Mouse (Mus musculus) kidney, adult 11 months (tissue): ENCODE measurements around the gene Akr1c19.
"Not testable (repeated sequence)": the region's sequence is repeated elsewhere in the genome, so short reads cannot be mapped to it uniquely, and the experiment has no call there.

Source experiments
- DNase-seq: peaks from one replicate; pipeline ENCODE4 v3.0.0; 2022

The Akr1c19 gene

DNA sequence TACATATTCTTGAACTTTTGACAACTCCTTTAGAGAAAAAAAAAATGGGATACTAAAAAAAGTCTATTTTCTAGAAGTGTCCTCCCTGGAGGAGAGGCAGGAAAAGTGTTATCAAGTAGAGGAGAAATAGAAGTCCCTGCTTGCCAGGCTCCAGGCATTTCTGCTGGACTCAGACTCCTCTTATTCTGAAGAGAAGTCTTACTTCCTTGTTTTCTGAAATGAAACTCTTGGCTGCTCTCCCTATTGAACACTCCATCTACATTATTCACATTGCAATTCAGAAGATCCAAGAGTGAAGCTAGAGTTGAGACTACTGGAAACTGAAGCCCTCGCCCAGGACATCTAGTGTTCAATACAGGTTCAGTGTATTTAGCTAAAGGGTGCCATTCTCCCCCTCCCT lies at the start of gene Akr1c19:
Gene Akr1c19, plus strand, starts transcription at position 260 of the 400 bp plus-strand sequence.
- no peak for DNase-seq

DNA sequence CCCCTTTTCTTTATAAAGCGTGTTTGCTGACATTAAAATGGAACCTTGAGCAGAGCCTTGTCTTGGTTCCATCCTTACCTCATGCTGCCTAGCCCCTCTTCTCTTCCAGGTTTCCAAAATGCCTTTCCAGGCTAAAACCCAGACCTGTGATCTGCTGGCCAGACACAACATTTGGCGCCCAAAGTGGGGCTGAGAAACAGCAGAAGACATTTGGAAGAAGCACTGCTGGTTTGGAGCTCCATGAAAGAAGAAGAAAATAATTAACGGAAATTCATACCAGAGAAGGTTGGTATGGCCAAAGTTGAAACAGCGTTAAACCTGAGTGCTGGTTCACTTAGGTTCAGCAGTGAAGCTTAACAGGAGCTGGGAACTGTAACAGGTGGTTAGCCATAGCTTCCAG lies 47.2 kb upstream of the Akr1c19 start:
- not testable (repeated sequence) for DNase-seq

DNA sequence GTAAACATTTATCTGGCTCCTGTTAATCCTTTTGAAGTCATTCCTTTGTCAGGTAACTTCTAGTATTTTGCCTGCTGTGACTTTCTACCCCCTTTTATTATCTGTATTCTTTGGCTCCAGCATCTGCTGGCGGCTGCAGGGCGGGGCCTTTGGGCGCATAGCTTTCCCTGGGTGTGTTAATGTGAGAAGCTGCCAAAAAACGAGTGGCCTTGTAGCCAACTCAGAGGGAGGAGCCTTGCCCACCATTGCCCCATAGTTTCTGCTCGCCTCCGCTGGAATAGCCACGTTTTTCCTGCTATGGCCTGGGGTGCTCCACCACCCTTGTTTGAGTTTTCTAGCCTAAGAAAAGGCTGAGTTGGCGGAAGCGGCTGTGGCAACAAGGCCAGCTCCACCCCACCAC lies 45.4 kb upstream of the Akr1c19 start:
- no peak for DNase-seq

DNA sequence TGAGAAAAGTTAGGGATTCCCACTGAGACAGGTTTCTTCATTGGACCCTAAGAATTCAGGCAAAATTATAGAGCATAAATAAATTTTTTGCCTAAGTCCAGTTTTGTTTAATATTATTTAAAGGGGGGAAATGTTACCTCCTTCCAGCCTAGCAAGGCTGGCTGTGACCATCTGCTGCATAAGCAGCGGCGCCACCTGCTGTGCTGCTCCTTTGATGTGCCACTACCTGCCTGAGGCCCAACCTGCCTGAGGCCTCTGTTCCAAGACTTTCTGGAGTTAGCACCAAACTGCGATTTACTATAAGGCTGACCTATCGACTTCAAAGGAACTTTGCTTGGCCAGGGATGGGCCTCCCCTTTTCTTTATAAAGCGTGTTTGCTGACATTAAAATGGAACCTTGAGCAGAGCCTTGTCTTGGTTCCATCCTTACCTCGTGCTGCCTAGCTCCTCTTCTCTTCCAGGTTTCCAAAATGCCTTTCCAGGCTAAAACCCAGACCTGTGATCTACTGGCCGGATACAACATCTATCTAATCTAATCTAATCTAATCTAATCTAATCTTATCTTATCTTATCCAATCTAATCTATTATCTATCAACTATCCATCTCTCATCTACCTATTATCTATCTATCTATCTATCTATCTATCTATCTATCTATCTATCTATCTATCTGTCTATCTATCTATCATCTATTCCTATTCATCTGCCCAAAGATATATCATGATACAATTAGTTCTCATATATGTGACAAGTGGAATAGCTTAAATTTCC lies 41.7 kb upstream of the Akr1c19 start:
- not testable (repeated sequence) for DNase-seq

DNA sequence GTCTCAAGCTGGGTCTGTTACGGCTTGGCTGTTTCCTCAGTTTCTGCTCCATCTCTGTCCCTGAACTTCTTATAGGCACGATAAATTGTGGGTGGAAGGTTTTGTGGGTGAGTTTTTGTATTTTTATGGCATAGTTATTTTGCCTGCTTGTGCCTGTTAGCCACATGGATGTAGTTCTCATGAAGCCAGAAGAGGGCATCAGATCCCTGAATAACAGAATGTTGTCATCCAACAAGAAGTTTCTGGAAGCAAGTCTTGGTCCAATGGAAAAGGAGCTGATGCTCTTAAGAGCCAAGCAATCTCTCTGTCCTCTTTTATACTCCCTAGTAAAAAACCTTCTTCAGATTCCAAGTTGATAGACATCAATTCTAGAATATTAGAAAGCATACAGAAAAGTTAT lies 40.3 kb upstream of the Akr1c19 start:
- peak; percentile 17 for DNase-seq

DNA sequence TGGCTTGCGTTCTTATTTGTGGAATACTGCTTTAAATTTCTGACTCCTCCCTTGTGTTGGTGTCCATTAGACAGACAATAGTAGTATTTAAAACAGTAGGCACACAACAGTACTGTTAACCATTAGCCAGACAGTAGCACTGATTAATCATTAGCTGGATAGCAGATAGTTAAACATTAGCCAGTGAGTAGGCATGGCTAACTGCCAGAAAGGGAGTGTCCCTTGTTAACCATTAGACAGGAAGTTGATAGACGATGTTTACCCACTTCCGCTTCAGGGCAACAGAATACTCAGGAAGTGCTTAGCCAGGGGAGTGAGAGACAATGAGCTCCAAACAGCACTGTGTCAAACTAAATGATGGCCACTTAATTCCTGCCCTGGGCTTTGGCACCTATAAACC lies 37.6 kb upstream of the Akr1c19 start, which contains the start of gene Akr1c13:
Gene Akr1c13, plus strand, starts transcription at position 247 of the 400 bp plus-strand sequence.
- peak; percentile 78 for DNase-seq

DNA sequence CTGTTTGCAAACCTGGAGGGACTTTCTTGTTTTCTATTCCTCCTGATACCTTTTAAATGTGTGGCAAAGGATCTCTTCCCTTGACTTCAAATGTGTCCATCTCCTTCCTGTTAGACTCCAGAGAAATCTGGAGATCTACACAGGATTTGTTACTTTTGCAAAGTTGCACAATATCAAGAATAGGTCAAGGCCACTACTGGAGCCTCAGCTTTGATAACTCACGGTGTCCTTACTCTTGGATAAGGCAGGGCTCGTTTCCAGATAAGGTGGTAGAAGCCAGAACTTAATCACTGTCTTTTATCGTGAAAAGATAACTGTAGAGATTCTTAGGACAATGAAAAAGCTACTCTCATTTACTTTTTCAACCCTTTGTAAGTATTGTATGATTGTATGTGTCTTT lies 36.0 kb upstream of the Akr1c19 start:
- no peak for DNase-seq

DNA sequence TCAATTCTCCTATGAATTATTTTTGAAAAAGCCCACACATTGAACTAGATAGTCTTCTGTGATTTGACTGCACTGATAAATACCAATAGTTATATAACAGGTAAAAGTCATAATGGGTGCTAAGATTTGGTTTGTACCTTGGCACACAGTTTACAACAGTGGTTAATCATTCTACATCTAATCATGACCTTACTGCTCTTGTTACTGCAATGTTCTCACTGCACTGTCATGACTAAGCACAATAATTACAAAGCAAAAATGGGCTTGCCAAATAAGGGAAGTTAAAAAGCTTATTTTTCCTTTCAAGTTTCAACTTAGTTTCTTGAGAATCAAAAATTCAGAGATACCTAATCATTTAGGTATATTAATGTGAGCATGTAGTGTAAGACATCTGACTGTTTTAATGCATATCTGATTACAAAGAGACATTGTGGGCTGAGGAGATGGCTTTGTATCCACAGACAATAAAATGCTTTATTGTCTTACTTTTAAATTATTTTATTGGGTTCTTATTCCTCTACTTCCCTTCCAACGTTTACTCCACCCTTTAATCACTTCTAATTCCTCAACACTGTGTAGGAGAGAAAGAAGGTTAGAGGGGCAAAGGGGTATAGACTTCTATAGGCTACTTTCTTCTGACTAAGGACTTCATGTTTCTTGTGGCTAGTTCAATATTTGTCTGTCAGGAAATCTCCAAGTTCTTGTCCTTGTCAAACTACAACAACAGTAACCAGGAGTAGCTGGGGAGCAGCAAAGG lies 22.2 kb upstream of the Akr1c19 start:
- DNase-seq, result no peak

DNA sequence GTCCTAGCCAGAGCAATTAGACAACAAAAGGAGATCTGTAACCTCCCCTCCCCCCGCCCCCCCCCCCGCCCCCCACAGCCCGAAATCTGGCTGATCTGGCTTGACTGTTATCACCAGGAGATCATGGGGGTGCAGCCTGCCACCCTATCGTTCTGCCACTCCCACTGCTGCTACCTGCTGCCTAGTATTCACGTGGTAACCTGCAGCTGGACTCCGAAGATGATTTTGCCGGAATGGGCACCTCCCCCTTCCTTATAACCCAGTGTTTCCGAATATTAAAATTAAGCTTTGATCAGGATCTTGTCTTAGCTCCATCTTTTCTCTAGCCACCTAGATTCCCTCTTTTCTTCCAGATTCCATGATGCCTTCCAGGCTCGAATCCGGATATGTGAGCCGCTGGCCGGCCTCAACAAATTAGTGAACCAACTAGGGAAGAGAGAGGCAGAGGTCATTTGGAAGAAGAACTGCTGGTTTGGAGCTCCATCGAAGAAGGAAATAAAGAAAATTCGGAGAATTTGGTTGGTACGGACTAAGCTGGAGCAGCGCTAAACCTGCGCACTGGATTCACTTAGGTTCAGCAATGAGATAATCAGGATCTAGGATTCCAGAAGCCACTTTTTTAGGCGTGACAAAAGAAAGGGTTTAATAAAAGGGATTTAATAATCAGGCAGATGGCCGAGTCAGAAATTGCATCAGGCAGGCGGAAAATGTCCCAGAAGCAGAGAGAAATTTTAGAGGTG lies 16.8 kb upstream of the Akr1c19 start:
- no peak for DNase-seq

DNA sequence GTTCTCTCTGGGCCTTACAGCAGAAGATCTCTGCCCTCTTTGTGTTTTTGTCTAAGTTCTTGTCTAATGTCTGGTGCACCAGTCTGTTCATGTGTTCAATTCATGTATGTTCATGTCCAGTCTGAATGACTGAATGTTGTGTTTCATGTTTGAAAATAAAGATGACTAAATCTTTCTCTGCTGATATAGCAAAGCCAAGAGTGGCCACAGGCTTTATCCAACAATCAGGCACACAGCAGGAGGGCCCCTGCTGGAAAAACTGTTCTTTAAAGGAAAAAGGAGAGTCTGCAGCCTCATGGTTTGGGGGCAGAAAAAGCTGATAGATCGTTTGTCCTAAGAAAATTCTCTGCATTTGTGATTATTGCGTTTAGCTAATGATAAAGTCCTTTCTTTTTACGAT lies 16.2 kb upstream of the Akr1c19 start:
- no peak for DNase-seq

DNA sequence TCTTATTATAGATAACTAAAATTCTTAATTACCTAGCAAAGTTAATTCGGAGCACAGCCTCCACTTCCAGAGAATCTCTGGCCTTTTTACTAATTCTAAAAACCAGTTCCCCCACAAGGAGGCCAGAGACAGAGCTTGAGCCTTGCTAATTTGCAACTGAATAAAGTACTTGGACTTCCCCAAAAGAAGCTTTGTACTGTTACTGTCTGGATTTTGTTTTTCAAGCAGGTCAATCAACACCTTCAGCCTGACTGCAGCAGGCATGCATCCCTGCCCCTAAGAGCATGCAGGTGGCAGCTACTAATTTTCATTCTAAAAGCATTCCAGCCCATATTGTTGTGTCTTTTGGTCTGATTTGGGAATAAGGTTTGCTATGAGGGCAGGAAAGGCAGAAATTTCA lies 13.0 kb upstream of the Akr1c19 start:
- DNase-seq, result not testable (repeated sequence)

DNA sequence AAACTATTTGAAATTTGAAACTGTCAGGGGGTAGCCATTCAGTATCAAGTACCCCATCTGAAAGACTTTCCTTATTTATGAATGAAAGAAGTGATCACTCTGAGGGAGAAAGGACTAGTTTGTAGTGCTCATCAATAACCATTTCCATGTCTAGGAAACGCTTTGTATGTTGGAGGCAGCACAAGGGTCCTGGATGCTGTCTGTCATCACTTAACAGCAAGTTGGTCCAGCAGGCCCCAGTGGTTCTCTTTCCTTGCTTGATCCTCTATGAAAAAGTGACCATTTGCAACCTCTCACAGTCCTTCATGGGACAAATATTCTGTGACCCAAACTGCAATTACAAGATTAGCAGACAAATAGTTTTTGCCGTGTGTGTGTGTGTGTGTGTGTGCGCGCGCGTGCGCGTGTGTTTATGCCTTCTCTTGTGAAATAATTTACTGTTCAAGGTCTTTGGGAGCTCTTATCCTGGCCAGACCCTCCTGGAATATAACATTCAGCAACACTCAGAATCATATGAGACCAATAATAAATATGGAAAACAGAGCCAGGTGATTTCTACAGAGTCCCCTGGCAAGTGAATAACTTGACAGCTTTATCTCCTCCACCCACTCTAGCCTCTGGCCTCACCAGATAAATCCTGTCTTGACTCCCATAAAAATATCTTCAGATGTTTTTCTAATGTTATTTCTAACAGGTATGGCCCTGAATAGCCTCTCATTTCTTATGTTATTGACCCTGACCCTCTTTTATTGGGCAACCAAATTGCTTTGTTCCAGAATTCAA lies 2.5 kb downstream of the Akr1c19 start:
- no peak for DNase-seq

DNA sequence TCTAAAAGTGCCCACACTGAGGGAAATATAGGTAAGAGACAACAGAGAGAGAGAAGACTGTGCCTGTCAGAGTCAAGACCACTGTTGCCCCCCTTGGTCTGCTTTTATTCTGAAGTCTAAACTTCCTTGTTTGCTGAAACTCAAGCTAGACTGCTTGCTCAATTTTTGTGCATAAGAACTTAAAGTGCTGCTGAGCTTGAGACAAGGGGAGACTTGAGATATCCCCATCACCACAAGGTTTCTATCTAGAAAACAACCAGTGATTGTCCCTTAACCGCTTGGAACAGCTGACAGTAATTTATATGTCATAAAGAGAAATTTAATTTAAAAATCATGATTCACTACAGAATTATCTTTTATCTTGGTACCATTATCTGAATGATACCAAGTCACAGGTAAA lies 4.6 kb downstream of the Akr1c19 start:
- no peak for DNase-seq

DNA sequence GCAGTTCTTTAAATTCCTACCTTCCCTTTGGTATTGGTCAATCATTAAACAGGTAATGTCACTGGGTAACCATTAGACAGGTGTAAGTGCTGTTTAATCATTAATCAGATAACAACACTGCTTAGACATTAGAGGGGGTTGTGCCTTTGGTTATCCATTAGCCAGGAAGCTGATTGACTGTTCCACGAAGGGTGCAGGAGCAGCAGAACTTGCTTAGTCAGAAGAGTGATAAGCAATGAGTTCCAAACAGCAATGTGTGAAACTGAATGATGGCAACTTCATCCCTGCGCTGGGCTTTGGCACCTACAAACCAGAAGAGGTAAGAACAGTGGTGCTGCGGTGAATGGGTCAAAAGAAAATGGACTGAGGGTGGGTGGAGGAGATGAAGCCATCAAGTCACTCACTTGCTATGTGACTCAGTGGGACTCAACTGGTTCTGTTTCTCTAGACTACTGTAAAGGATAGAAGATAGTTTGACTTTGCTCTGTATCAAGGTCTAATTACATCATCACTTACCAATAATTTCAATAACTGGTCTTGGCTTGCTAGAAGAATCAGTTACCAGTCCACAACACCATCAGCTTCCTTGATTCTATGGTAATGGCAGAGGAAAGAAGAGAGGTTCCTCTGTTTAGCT lies 5.2 kb downstream of the Akr1c19 start:
- peak; percentile 86 for DNase-seq

DNA sequence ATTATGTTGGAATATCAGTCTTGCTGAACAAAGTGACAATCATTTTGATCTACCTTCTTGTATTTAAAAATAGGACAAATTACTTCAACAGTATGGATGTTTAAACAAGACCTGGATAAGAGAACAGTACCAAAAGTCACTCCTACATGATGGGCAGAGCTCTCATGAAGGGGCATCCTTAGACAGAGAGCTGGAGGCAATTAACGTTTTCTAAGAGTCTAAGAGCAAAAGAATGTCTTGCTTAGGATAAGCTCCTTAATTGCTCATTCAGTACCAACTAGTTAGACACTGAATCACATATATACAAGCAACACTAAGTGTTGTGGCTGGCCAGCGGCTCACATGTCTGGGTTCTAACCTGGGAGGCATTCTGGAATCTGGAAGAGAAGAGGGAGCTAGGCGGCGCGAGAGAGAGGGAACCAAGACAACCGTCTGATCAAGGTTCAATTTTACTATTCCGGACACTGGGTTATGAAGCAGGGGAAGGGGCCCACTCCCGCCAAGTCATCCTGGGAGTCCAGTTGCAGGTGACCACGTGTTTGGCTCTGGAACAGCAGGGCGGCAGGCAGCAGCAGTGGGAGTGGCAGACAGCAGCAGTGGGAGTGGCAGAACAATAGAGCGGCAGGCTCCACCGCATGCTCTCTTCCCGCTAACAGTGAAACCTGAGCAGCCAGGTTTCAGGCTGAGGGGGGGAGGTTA lies 16.5 kb downstream of the Akr1c19 start:
- peak; percentile 80 for DNase-seq

DNA sequence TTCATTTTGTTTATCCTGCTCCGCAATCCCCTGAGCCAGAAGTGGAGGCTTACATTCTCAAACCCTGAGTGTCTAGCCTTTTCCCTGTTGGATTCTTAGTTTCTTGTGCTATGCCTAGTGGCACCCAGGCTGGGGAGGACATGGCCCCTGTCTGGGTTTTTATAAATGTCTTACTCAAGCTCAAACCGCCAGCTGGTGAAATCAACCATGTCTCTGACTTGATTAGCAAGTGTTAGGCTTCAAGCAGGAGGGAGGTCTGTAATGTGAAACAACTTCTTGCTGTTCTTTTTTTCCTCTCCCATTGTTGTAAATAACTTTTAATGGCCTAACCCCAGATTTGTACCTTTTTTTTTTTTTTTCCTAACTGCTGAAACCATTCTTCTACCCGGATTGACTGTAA lies 20.8 kb downstream of the Akr1c19 start:
- DNase-seq, result no peak

DNA sequence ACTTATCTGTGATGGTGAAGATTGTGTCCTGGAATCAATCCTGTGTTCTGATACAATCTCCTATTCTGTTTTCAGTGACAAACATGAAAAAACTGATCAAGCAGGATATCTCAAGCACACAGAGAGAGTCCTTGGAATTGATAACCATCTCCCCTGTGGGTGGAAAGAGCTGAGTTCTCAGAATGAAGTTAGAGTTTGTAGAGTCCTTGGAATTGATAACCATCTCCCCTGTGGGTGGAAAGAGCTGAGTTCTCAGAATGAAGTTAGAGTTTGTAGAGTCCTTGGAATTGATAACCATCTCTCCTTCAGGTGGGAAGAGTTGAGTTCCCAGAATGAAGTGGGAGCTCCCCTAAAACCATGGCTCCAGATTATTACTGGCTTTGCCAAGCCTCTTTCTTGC lies 28.4 kb downstream of the Akr1c19 start:
- DNase-seq, result not testable (repeated sequence)

DNA sequence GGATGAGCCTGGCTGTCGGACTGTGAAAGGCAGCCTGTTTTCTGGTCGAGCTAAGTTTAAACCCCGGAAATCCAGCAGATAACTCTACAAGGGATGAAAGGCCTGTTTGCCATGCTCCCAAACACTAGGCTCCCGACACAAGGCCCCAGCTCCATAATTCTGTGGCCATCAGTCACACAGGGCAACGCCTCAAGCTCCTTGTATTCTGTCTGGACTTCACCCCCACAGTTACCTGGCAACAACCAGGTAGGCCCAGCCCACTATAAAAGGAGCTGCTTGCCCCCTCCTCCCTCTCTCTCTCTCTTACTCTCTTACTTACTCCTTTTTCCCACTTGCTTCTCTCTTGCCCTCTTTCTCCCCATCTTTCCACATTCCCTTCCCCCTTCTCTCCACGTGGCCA lies 28.8 kb downstream of the Akr1c19 start:
- DNase-seq, result no peak

DNA sequence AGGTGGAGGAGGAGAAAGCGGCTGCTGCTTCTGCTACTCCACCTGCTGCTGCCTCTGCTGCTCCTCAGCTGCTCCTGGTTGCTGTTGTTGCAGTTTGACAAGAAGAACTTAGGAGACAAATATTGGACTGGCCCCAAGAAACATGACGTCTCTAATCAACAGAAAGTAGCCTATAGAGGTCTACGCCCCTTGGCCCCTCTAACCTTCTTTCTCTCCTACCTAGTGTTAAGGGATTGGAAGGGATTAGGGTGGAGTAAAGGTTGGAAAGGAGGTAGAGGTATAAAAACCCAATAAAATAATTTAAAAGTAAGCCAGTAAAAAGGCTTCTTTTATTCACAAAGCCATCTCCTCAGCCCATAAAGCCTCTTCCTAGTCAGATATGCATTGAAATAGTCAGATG lies 36.1 kb downstream of the Akr1c19 start:
- no peak for DNase-seq

DNA sequence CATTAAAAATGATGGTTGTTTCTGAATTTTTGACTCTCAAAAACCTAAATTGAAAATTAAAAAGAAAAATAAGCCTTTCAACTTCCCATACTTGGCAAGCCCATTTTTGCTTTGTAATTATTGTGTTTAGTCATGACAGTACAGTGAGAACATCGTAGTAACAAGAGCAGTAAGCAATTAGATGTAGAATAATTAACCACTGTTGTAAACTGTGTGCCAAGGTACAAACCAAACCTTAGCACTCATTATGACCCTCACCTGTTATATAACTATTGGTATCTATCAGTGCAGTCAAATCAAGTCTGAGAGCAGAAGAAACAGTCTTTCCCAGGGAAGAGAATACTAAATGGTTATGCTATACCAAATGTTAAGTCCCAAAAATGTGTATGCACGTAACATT lies 36.5 kb downstream of the Akr1c19 start:
- no peak for DNase-seq

DNA sequence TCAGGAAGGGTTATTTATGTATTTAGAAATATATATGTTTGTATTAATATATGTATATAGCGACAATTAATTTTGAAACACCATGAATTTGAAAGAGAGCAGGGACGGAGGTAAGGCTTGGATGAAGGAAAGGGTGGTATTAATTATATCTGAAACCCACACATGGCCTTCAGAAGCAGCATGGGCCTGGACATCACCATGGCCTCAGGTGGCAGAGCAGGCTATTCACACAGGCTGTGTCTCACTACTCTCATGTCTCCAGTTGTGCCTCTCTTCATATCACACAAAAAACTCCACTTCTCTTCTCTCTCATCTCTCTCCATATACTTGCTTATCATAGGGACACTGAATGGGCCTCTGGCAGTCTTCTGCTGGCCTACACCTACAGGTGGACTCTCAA lies 37.0 kb downstream of the Akr1c19 start:
- not testable (repeated sequence) for DNase-seq

DNA sequence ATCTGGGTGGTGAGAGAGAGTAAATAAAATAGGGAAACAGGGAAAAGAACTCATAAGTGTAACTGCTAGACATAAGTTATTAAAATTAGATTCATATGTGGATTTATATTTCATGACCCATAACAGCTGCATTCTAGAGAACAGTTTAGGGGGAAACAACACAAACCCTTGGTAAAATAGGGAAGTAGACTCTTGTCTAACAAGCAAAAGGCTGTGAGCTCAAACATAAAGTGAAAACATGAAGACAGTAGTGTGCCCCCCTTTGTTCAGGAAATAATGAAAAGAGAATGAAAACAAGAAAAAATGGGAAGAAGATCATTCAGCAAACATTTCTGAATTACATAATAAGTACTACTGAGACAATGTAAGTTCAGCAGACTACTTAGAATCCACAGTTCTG lies 42.4 kb downstream of the Akr1c19 start:
- DNase-seq, result no peak
